ENCODE assay signal across 9 mouse cellular contexts in the genomic region with DNA sequence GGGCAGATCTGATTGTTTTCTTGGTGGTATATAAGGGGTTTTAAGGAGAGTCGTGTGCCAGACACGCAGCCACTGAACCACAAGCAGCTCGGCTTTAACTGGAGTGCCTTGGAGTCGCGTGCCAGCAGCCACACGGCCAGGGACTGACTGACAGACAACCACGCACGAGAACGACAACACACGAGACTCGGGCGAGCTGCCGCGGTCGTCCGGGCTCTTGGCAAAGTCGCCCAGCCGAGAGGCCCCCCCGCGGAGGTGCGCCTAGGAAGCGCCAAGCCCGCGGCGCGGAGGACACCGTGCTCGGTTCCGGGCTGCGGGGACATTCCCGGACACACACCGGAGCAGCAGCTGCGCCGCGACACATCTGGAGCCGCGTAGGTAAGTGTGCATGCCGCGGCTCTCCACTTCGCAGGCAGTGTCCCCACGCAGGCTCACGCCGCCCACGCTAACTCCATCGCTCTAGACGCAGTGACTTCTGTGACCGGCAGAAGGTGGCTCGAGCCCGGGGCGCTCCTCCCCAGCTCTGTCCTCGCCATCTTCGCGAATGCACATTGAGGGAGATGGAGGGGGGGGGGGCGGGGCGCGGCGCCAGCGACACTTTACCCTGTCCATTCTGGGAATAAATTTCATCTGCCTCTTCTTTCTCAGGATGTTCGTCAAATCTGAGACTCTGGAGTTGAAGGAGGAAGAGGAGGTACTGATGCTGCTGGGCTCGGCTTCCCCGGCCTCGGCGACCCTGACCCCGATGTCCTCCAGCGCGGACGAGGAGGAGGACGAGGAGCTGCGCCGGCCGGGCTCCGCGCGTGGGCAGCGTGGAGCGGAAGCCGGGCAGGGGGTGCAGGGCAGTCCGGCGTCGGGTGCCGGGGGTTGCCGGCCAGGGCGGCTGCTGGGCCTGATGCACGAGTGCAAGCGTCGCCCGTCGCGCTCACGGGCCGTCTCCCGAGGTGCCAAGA. TPM values are rescaled to one million over a fixed set of nuclear protein-coding genes. Genes with fewer than 3 reads are reported as not detected.
A peak's percentile ranks its signal among the peaks of the same experiment; 100 is the strongest.
DNase-seq lines count a peak whose midpoint lies in the region; ATAC-seq and TF ChIP-seq lines count a peak whose summit lies in the region.
"Had no signal": no experiment of that assay in that cellular context is flagged by ENCODE, and none has a peak within 500 bp of the region (broad histone marks: within the 10 kb centered on the region; RNA-seq: fewer than 3 reads in every experiment).

A gene (plus strand): TSS at position 56 of the 953 bp plus-strand sequence.

- no peak within 1 kb of the TSS for H3K27ac ChIP-seq in layer of hippocampus, adult 2 months
- H3K27ac ChIP-seq in embryonic facial prominence, embryonic 11.5 days (replicated peaks; ENCODE audit: low read depth, low read length) = no peak within 1 kb of the TSS
- H3K27ac ChIP-seq in hindbrain, embryonic 16.5 days (ENCODE audit: low read depth, low read length) = no peak within 1 kb of the TSS
- no peak within 1 kb of the TSS for H3K27ac ChIP-seq in stomach, embryonic 15.5 days
- H3K27ac ChIP-seq: macrophage had no signal

- H3K4me2 ChIP-seq in embryonic facial prominence, embryonic 11.5 days (ENCODE audit: low read depth, low read length) = peak within 1 kb of the TSS; percentile 64
- peak within 1 kb of the TSS; percentile 93 for H3K4me2 ChIP-seq in hindbrain, embryonic 16.5 days (ENCODE audit: low read length)
- H3K4me2 ChIP-seq in stomach, embryonic 15.5 days = peak within 1 kb of the TSS; percentile 71

- under 1% methylated on average over 90 of the region's 92 CpGs for WGBS in embryonic facial prominence, embryonic 11.5 days
- under 1% methylated on average over 89 of the region's 92 CpGs for WGBS in hindbrain, embryonic 16.5 days
- under 1% methylated on average over 91 of the region's 92 CpGs for WGBS in stomach, embryonic 15.5 days

- peak within 1 kb of the TSS; percentile 34 for H3K9ac ChIP-seq in embryonic facial prominence, embryonic 11.5 days (replicated peaks; ENCODE audit: low read length)
- H3K9ac ChIP-seq in hindbrain, embryonic 16.5 days (ENCODE audit: low read depth, low read length) = peak within 1 kb of the TSS; percentile 60
- H3K9ac ChIP-seq in stomach, embryonic 15.5 days = no peak within 1 kb of the TSS

- H3K4me1 ChIP-seq in G1E (ENCODE audit: insufficient read depth, low read depth, low read length) = peaks cover 39% of the 10 kb centered on the region
- H3K4me1 ChIP-seq in embryonic facial prominence, embryonic 11.5 days (ENCODE audit: control insufficient read depth, insufficient read depth, low read length) = peaks cover 7% of the 10 kb centered on the region
- peaks cover 21% of the 10 kb centered on the region for H3K4me1 ChIP-seq in hindbrain, embryonic 16.5 days (ENCODE audit: control insufficient read depth, insufficient read depth, low read depth, low read length)
- peaks cover 27% of the 10 kb centered on the region for H3K4me1 ChIP-seq in stomach, embryonic 15.5 days

- peaks cover 74% of the 10 kb centered on the region for H3K27me3 ChIP-seq in G1E (ENCODE audit: insufficient read depth, low read length)
- peaks cover 72% of the 10 kb centered on the region for H3K27me3 ChIP-seq in embryonic facial prominence, embryonic 11.5 days (ENCODE audit: control insufficient read depth, insufficient read depth, low read length)
- peaks cover 30% of the 10 kb centered on the region for H3K27me3 ChIP-seq in hindbrain, embryonic 16.5 days (replicated peaks; ENCODE audit: control insufficient read depth, insufficient read depth, low read length)
- H3K27me3 ChIP-seq in stomach, embryonic 15.5 days (replicated peaks) = peaks cover 81% of the 10 kb centered on the region

- H3K9me3 ChIP-seq in G1E (replicated peaks) = peaks cover 14% of the 10 kb centered on the region
- H3K9me3 ChIP-seq in embryonic facial prominence, embryonic 11.5 days (replicated peaks; ENCODE audit: control insufficient read depth, low read length) = no peaks in the 10 kb centered on the region
- no peaks in the 10 kb centered on the region for H3K9me3 ChIP-seq in hindbrain, embryonic 16.5 days (ENCODE audit: control insufficient read depth, low read length)
- H3K9me3 ChIP-seq in stomach, embryonic 15.5 days = no peaks in the 10 kb centered on the region

- DNase-seq in layer of hippocampus, adult 2 months (ENCODE audit: low spot score in 2 of 2) = no peak
- DNase-seq in layer of hippocampus, adult 9-10 months (ENCODE audit: low spot score) = no peak
- no peak for DNase-seq in G1E (ENCODE audit: low spot score)
- no peak for DNase-seq in embryonic facial prominence, embryonic 11.5 days (ENCODE audit: low spot score)
- no peak for DNase-seq in urinary bladder, adult 2 months (ENCODE audit: low spot score)

- ATAC-seq in G1E (ENCODE audit: extremely low read depth, insufficient number of reproducible peaks, low FRiP score, poor library complexity, severe bottlenecking) = no peak
- peak; percentile 63 for ATAC-seq in embryonic facial prominence, embryonic 11.5 days (replicated peaks; ENCODE audit: insufficient number of reproducible peaks, low FRiP score, low TSS enrichment, low read depth)
- peak; percentile 57 for ATAC-seq in hindbrain, embryonic 16.5 days
- ATAC-seq in megakaryocyte, adult 5-6 weeks (ENCODE audit: poor library complexity, severe bottlenecking) = peak; percentile 26; the same call in 1 of the 2 replicates
- ATAC-seq in stomach, embryonic 15.5 days (ENCODE audit: insufficient read depth, low FRiP score, low read depth) = no peak

- TF ChIP-seq CTCF in layer of hippocampus, adult 2 months (conservative IDR thresholded peaks at IDR 0.05) = no peak
- TF ChIP-seq CTCF in G1E (IDR thresholded peaks at IDR 0.05; ENCODE audit: low read depth, low read length) = no peak

- no peaks in the 10 kb centered on the region for H3K36me3 ChIP-seq in G1E (replicated peaks)
- no peaks in the 10 kb centered on the region for H3K36me3 ChIP-seq in embryonic facial prominence, embryonic 11.5 days (replicated peaks; ENCODE audit: control insufficient read depth, insufficient read depth, low read depth, low read length)
- H3K36me3 ChIP-seq in hindbrain, embryonic 16.5 days (ENCODE audit: control insufficient read depth, insufficient read depth, low read length) = no peaks in the 10 kb centered on the region
- H3K36me3 ChIP-seq in stomach, embryonic 15.5 days = no peaks in the 10 kb centered on the region

- peak within 1 kb of the TSS; percentile 52 for H3K4me3 ChIP-seq in layer of hippocampus, adult 2 months
- H3K4me3 ChIP-seq in G1E (ENCODE audit: low read depth, low read length) = peak within 1 kb of the TSS; percentile 61; the same call in 1 of the 2 replicates
- peak within 1 kb of the TSS; percentile 36 for H3K4me3 ChIP-seq in embryonic facial prominence, embryonic 11.5 days (ENCODE audit: low read depth, low read length)
- H3K4me3 ChIP-seq in hindbrain, embryonic 16.5 days (ENCODE audit: low read length) = peak within 1 kb of the TSS; percentile 51
- peak within 1 kb of the TSS; percentile 40 for H3K4me3 ChIP-seq in stomach, embryonic 15.5 days (replicated peaks)

RNA-seq across cellular contexts. Expression of the gene that starts here (rescaled TPM):
- total RNA-seq in layer of hippocampus, adult 2 months (2021) = 1 to 10 TPM; 1.1 to 1.7 TPM
- total RNA-seq in G1E (2014; fragmentation: Nextera tagmentation) (not detected in 2 replicates), G1E (2017) (0.05 TPM in 1 of 2 replicates, not detected in the other)
- not detected in 2 replicates for polyA plus RNA-seq in G1E (2012)
- polyA plus RNA-seq in embryonic facial prominence, embryonic 11.5 days (2014; fragmentation: Nextera tagmentation; extraction: Ambion mirVana) = 3.5 and 9.5 TPM in 2 replicates
- 2.4 and 3.4 TPM in 2 replicates for polyA plus RNA-seq in hindbrain, embryonic 16.5 days (2015; fragmentation: Nextera tagmentation; extraction: Ambion mirVana)
- total RNA-seq in megakaryocyte, adult 5-6 weeks (2015) = not detected in 2 replicates
- total RNA-seq in megakaryocyte, adult 5-6 weeks (2017) = not detected in 2 replicates
- 0.08 TPM in 1 of 2 replicates, not detected in the other for polyA plus RNA-seq in stomach, embryonic 15.5 days (2015; fragmentation: Nextera tagmentation; extraction: Ambion mirVana)
- not detected in 2 replicates for polyA plus RNA-seq in urinary bladder, adult 2 months (2012; rRNA removed)
- polyA plus RNA-seq: macrophage had no signal

Comparison
In these comparisons a context has a peak if more than half of its experiments do, and no peak if none do; other contexts are left out.
1. Peak in ATAC-seq in megakaryocyte, adult 5-6 weeks; RNA of the gene not detected or under 1 TPM.
2. ATAC-seq: peak in embryonic facial prominence, embryonic 11.5 days (single experiment) and hindbrain, embryonic 16.5 days (single experiment); none in G1E (single experiment) and stomach, embryonic 15.5 days (single experiment).
3. Peak in every context shown above with its lines, with median percentiles within 50 percentile points of each other: H3K4me3 ChIP-seq and H3K4me2 ChIP-seq.